Mouse (Mus musculus) neural tube, embryonic 14.5 days (tissue): ENCODE results near the gene Iqch. TPM values are rescaled to one million over a fixed set of nuclear protein-coding genes. Genes with fewer than 3 reads are reported as not detected.

Source experiments
- ATAC-seq: fragments of 200-750 bp; cut with Nextera tagmentation; 2 replicates; pipeline ENCODE4 v1.8.0; 2017; ENCODE audit warnings: low read depth, mild to moderate bottlenecking, moderate TSS enrichment, moderate library complexity
- H3K27ac ChIP-seq: fragments of 300-500 bp; sonication (generic); 2 replicates; pipeline ENCODE4 v1.5.1; 2014; ENCODE audit warnings: low read depth, mild to moderate bottlenecking, control low read depth, low read length, moderate library complexity, mixed read lengths
- H3K27me3 ChIP-seq: fragments of 300-500 bp; sonication (generic); 2 replicates; pipeline ENCODE4 v1.6.1; 2014; ENCODE audit warnings: low read length; ENCODE audit not compliant: control insufficient read depth, insufficient read depth
- H3K36me3 ChIP-seq: fragments of 300-500 bp; sonication (generic); 2 replicates; pipeline ENCODE4 v1.6.1; 2014; ENCODE audit warnings: low read length, mixed read lengths; ENCODE audit not compliant: control insufficient read depth, insufficient read depth
- H3K4me1 ChIP-seq: fragments of 300-500 bp; sonication (generic); 2 replicates; pipeline ENCODE4 v1.6.1; 2014; ENCODE audit warnings: low read length; ENCODE audit not compliant: control insufficient read depth, insufficient read depth
- H3K4me2 ChIP-seq: fragments of 300-500 bp; sonication (generic); 2 replicates; pipeline ENCODE4 v1.6.1; 2014; ENCODE audit warnings: mild to moderate bottlenecking, low read depth, low read length, control low read depth
- H3K4me3 ChIP-seq: fragments of 300-500 bp; sonication (generic); 2 replicates; pipeline ENCODE4 v1.5.1; 2014; ENCODE audit warnings: low read depth, low read length, control low read depth, mixed read lengths
- H3K9ac ChIP-seq: fragments of 300-500 bp; sonication (generic); replicated peaks from 2 replicates; pipeline ENCODE4 v1.6.1; 2014; ENCODE audit warnings: low read depth, mild to moderate bottlenecking, control low read depth, low read length, mixed read lengths
- H3K9me3 ChIP-seq: fragments of 300-500 bp; sonication (generic); 2 replicates; pipeline ENCODE4 v1.6.1; 2016; ENCODE audit warnings: low read length; ENCODE audit not compliant: control insufficient read depth
- WGBS: fragments of 180-500 bp; shearing (Covaris S2); extraction: QIAGEN DNeasy Blood & Tissue Kit; methylation state at CpG from one replicate; pipeline ENCODE4 v1.1.7; 2014; 5-methylcytosine and 5-hydroxymethylcytosine counted together
- polyA plus RNA-seq: library from polyadenylated mRNA; unstranded; fragments of >200 nt; fragmentation: Nextera tagmentation; extraction: Ambion mirVana; gene quantifications from 2 replicates; pipeline ENCODE4 v1.2.1, GENCODE M21; 2014

The Iqch gene
- polyA plus RNA-seq, 1 experiment from 2014 or later: 0.16 TPM

- peak within 1 kb of the TSS; percentile 92 for H3K4me3 ChIP-seq
- WGBS: under 1% methylated on average over 61 of the region's 74 CpGs
- H3K27ac ChIP-seq: peak within 1 kb of the TSS; percentile 72
- ATAC-seq: peak; percentile 95
- H3K36me3 ChIP-seq: no peaks in the 10 kb centered on the region
- no peaks in the 10 kb centered on the region for H3K27me3 ChIP-seq
- H3K4me1 ChIP-seq: peaks cover 8% of the 10 kb centered on the region; the same call in 1 of the 2 replicates
- H3K4me2 ChIP-seq: peak within 1 kb of the TSS; percentile 83
- no peaks in the 10 kb centered on the region for H3K9me3 ChIP-seq
- H3K9ac ChIP-seq: peak within 1 kb of the TSS; percentile 93
Measured at GRCm38 (mm10) chr9:63398611-63399462, 203.5 kb downstream of the Iqch start, which contains the start of gene 2300009A05Rik. 2300009A05Rik (minus strand) TSS chr9:63399246.

- 0 out of 2 replicates have a peak overlapping the region, but pooled peaks have one; percentile 1 for H3K4me3 ChIP-seq
- H3K9me3 ChIP-seq: no peaks in the 10 kb centered on the region
- 68% methylated on average over 7 of the region's 7 CpGs for WGBS
- no peaks in the 10 kb centered on the region for H3K36me3 ChIP-seq
- H3K4me1 ChIP-seq: peaks cover 8% of the 10 kb centered on the region; the same call in 1 of the 2 replicates
- peak overlapping the region; percentile 33; the same call in 1 of the 2 replicates for H3K4me2 ChIP-seq
- H3K27me3 ChIP-seq: no peaks in the 10 kb centered on the region
- H3K9ac ChIP-seq: no peak overlapping the region
- H3K27ac ChIP-seq: 0 out of 2 replicates have a peak overlapping the region, but pooled peaks have one; percentile 5
- no peak for ATAC-seq
Measured at GRCm38 (mm10) chr9:63395612-63396011, 206.7 kb downstream of the Iqch start.

GRCm38 (mm10) chr9:63391307-63391706 is 211.0 kb downstream of the Iqch start:
- Histone ChIP-seq H3K4me1 (0 out of 2 replicates have a peak, but pooled peaks cover 4% of the 10 kb centered on the region), H3K27ac (no peak overlapping the region), H3K9me3 (no peaks in the 10 kb centered on the region), H3K4me2 (no peak overlapping the region), H3K27me3 (no peaks in the 10 kb centered on the region), H3K4me3 (no peak overlapping the region), H3K36me3 (no peaks in the 10 kb centered on the region), H3K9ac (no peak overlapping the region)
- no peak for ATAC-seq
- 79% methylated on average over 2 of the region's 2 CpGs for WGBS

GRCm38 (mm10) chr9:63382761-63383160 is 219.5 kb downstream of the Iqch start:
- H3K4me1 ChIP-seq: peaks cover 3% of the 10 kb centered on the region; the same call in 1 of the 2 replicates
- no peaks in the 10 kb centered on the region for H3K36me3 ChIP-seq
- H3K27ac ChIP-seq: no peak overlapping the region
- H3K27me3 ChIP-seq: no peaks in the 10 kb centered on the region
- no peak overlapping the region for H3K9ac ChIP-seq
- H3K4me3 ChIP-seq: no peak overlapping the region
- 100% methylated on average over 4 of the region's 4 CpGs for WGBS
- no peak for ATAC-seq
- no peaks in the 10 kb centered on the region for H3K9me3 ChIP-seq
- no peak overlapping the region for H3K4me2 ChIP-seq

GRCm38 (mm10) chr9:63380326-63380725 is 222.0 kb downstream of the Iqch start:
- H3K9me3 ChIP-seq: no peaks in the 10 kb centered on the region
- no peak overlapping the region for H3K4me3 ChIP-seq
- peaks cover 20% of the 10 kb centered on the region for H3K4me1 ChIP-seq
- H3K9ac ChIP-seq: no peak overlapping the region
- no peaks in the 10 kb centered on the region for H3K36me3 ChIP-seq
- WGBS: 84% methylated on average over 3 of the region's 3 CpGs
- H3K27me3 ChIP-seq: no peaks in the 10 kb centered on the region
- no peak overlapping the region for H3K4me2 ChIP-seq
- no peak overlapping the region for H3K27ac ChIP-seq
- ATAC-seq: no peak

- peak overlapping the region; percentile 74 for H3K4me3 ChIP-seq
- peak overlapping the region; percentile 71 for H3K4me2 ChIP-seq
- H3K9me3 ChIP-seq: no peaks in the 10 kb centered on the region
- H3K27ac ChIP-seq: peak overlapping the region; percentile 81; the same call in 1 of the 2 replicates
- H3K4me1 ChIP-seq: peaks cover 24% of the 10 kb centered on the region
- whole genome bisulfite sequencing: 14% methylated on average over 8 of the region's 8 CpGs
- peak overlapping the region; percentile 88 for H3K9ac ChIP-seq
- no peaks in the 10 kb centered on the region for H3K36me3 ChIP-seq
- no peaks in the 10 kb centered on the region for H3K27me3 ChIP-seq
- no peak for ATAC-seq
Measured at GRCm38 (mm10) chr9:63378174-63378573, 224.1 kb downstream of the Iqch start.

GRCm38 (mm10) chr9:63377270-63378142 is 224.8 kb downstream of the Iqch start, which contains the start of gene Map2k5:
Map2k5 (minus strand) TSS chr9:63377902.
- Histone ChIP-seq H3K36me3 (no peaks in the 10 kb centered on the region), H3K4me3 (peak within 1 kb of the TSS; percentile 74), H3K9me3 (no peaks in the 10 kb centered on the region), H3K9ac (peak within 1 kb of the TSS; percentile 88), H3K27me3 (no peaks in the 10 kb centered on the region), H3K27ac (peak within 1 kb of the TSS; percentile 81), H3K4me1 (peaks cover 24% of the 10 kb centered on the region), H3K4me2 (peak within 1 kb of the TSS; percentile 71)
- ATAC-seq: peak; percentile 91
- WGBS: 1% methylated on average over 58 of the region's 58 CpGs

GRCm38 (mm10) chr9:63373315-63373714 is 229.0 kb downstream of the Iqch start:
- H3K9me3 ChIP-seq: no peaks in the 10 kb centered on the region
- H3K4me1 ChIP-seq: peaks cover 22% of the 10 kb centered on the region
- no peak overlapping the region for H3K27ac ChIP-seq
- no peak for ATAC-seq
- WGBS: 95% methylated on average over 2 of the region's 2 CpGs
- no peak overlapping the region for H3K4me3 ChIP-seq
- H3K9ac ChIP-seq: no peak overlapping the region
- no peaks in the 10 kb centered on the region for H3K27me3 ChIP-seq
- no peaks in the 10 kb centered on the region for H3K36me3 ChIP-seq
- H3K4me2 ChIP-seq: no peak overlapping the region
